Mouse (Mus musculus) lung, postnatal 14 days (tissue): ENCODE data around the gene Coq8a.

Experiments
- DNase-seq: peaks from one replicate; pipeline ENCODE4 v3.0.0; 2021

Coq8a gene

DNA sequence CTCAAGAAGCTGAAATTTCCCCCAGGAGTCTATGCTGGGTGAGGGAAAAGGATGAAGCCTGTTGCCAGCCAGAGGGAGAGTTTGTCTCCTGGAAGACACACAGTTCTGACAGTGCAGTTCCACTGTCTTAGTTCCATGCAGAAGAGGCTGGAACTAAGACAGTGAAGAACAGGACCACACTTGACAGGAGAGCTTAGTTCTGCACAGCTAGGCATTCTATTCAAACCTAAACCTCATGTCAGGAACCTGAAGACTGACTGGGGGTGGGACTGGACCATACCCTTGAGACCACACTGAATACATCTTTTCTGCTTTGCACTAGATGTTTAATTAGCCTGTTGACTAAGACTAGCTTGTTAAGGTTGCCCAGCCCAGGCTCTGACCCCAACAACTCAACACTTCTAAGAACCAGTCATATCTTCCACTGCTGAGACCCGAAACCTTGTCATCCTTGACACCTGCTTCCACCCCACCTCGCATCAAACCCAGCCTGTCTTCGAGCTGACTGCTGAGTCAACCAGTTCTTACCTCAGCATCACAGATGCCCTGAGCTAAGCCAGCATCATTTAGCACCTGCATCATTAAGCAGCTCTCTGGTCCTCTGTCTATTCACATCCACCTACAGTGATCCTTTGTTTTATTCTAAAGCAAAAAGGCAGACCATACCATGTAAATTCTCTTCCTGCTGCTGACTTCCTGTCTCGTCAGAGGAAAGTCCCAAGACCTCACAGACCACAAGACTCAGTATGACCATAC, at the start of gene Coq8a:
Gene Coq8a, minus strand, starts transcription at position 644 of the 756 bp plus-strand sequence.
- no peak for DNase-seq

GRCm38 (mm10) chr1:180248593-180249146, 49.3 kb upstream of the Coq8a start:
- no peak for DNase-seq

- no peak for DNase-seq
Measured at GRCm38 (mm10) chr1:180247901-180248300, 48.5 kb upstream of the Coq8a start.

GRCm38 (mm10) chr1:180245741-180246507, 46.5 kb upstream of the Coq8a start:
- no peak for DNase-seq

GRCm38 (mm10) chr1:180231729-180232128, 32.3 kb upstream of the Coq8a start:
- no peak for DNase-seq

DNA sequence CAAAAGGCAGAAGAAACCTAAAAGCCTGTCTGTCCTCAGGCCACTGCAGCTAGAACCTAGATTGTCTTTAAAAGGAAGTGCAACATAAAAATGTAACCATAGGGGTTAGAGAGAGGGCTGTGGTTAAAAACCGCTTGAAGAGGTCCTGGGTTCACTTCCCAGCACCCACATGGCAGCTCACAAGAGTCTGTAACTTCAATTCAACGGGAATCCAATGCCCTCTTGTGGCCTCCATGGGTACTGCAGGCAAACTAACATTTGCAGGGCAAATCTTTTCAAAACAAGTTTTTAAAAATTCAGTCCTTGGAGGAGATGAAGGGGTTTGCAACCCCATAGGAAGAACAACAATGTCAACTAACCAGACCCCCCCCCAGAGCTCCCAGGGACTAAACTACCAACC, 31.2 kb upstream of the Coq8a start:
- peak; percentile 39 for DNase-seq

GRCm38 (mm10) chr1:180229906-180230305, 30.5 kb upstream of the Coq8a start:
- no peak for DNase-seq

GRCm38 (mm10) chr1:180228854-180229253, 29.5 kb upstream of the Coq8a start:
- DNase-seq = no peak

- DNase-seq = no peak
Measured at GRCm38 (mm10) chr1:180226766-180227165, 27.4 kb upstream of the Coq8a start.

- DNase-seq = no peak
Measured at GRCm38 (mm10) chr1:180226221-180226713, 26.9 kb upstream of the Coq8a start.

- DNase-seq = peak; percentile 71
Measured at GRCm38 (mm10) chr1:180225500-180226220, 26.3 kb upstream of the Coq8a start.

GRCm38 (mm10) chr1:180222007-180222406, 22.6 kb upstream of the Coq8a start:
- no peak for DNase-seq

GRCm38 (mm10) chr1:180220791-180221542, 21.6 kb upstream of the Coq8a start:
- no peak for DNase-seq

DNA sequence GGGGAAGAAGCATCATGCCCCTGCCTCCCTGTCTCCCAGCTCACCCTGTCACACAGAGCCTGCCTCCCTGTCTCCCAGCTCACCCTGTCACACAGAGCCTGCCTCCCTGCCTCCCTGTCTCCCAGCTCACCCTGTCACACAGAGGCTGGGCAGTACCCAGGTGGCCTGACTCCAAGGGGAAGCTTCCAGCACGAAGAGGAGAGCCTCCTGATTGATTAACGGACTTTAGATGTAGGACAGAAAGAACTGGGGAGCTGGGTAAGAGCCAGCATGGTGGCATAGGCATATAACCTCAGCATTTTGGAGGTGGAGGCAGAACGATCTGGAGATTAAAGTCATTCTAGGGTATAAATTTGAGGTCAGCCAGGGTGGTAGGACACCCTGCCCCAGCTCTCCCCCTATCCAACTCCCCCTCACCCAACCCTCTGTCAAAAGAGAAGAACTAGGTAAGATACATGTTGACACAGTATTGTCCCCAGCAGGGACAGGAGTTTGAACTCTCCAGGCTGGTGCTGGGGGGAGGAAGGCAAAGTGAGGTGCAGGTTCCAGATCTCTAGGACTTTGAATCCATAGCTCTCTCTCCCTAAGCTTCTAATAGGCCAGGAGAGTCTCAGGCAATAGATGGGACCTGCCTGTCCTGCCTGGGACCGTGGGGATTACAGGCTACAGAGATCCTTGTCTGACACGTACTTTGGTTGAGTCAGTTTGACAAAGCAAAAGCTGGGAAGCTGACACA, 17.3 kb upstream of the Coq8a start:
- no peak for DNase-seq

DNA sequence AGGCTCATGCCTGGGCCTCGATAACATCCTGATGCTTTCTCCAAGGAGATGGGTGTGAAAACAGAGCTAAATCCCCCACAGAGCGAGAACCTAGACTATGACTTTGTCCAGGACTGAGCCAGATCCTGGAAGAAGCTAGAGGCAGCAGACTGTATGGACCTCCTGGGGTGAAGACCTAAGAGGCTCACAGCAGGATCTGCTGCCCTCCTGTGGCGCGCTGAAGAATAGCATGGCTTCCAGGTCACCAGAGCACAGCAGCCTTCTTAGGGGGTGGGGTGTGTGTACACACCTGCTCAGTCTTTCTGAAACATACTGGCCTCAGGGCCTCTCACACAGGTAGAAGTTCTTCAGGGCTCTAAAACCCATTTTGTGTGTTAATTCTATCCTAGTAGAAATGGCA, 15.6 kb upstream of the Coq8a start:
- DNase-seq = peak; percentile 70

- DNase-seq = no peak
Measured at GRCm38 (mm10) chr1:180212911-180213310, 13.5 kb upstream of the Coq8a start.

- no peak for DNase-seq
Measured at GRCm38 (mm10) chr1:180210781-180211271, 11.4 kb upstream of the Coq8a start.

DNA sequence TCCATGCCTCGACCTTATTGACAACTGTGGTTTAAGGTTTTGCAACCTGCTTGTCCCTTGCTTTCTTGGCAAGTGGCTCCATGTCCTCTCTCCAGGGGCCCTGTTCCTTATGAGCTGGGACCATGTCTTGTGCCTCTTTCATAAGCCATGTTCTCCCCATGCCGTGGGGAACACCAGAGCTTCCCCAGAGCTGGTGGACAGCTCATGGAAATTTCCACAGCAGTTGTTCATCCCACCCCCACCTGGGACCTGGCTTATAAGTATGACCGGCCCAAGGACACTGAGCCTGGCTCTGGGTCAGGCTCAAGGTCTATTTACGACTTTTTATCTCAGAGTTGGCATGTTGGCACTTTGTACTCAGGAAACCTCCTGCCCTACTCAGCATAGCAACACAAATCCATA, 10.6 kb upstream of the Coq8a start:
- DNase-seq = no peak

GRCm38 (mm10) chr1:180208370-180208769, 9.0 kb upstream of the Coq8a start:
- DNase-seq = no peak

GRCm38 (mm10) chr1:180200722-180201121, 1.3 kb upstream of the Coq8a start:
- DNase-seq = no peak

DNA sequence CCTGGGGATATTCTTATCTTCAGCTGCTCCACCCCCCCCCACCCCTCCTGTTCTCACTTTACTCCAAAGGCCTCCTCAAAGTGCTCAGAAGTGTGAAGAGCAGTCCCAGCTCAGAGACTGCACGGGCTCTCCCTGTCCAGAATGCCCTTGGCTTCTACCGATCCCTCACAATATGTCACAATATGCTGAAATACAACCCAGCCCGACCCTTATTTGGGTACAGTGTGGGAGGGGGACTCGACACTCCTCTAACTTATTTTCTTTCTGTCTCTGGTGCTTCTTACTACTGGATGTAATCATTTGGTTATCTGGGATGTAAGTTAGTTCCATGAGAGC, 281 bp upstream of the Coq8a start:
- DNase-seq = no peak

- no peak for DNase-seq
Measured at GRCm38 (mm10) chr1:180197956-180198355, 1.4 kb downstream of the Coq8a start.
